Mouse (Mus musculus): ENCODE data around the gene Reep1.
A peak's percentile ranks its signal among the peaks of the same experiment; 100 is the strongest.

Reep1 gene

GRCm38 (mm10) chr6:71778016-71778415 lies 70.7 kb downstream of the Reep1 start:
- DNase-seq (ENCODE audit: low read depth in 2 of 2, low spot score in 2 of 2): no peak

GRCm38 (mm10) chr6:71779831-71780230 lies 72.5 kb downstream of the Reep1 start:
- DNase-seq (ENCODE audit: low read depth in 2 of 2, low spot score in 2 of 2): no peak

GRCm38 (mm10) chr6:71780431-71780830 lies 73.1 kb downstream of the Reep1 start:
- no peak for DNase-seq (ENCODE audit: low read depth in 2 of 2, low spot score in 2 of 2)

- no peak for DNase-seq (ENCODE audit: low read depth in 2 of 2, low spot score in 2 of 2)
Observed at GRCm38 (mm10) chr6:71783165-71783564, 75.8 kb downstream of the Reep1 start.

- DNase-seq (ENCODE audit: low read depth in 2 of 2, low spot score in 2 of 2): no peak
Observed at GRCm38 (mm10) chr6:71788348-71788747, 81.0 kb downstream of the Reep1 start.

- DNase-seq (ENCODE audit: low read depth in 2 of 2, low spot score in 2 of 2): no peak
Observed at GRCm38 (mm10) chr6:71791771-71792170, 84.4 kb downstream of the Reep1 start.

- DNase-seq (ENCODE audit: low read depth in 2 of 2, low spot score in 2 of 2): no peak
Observed at GRCm38 (mm10) chr6:71799391-71799790, 92.0 kb downstream of the Reep1 start.

- DNase-seq (ENCODE audit: low read depth in 2 of 2, low spot score in 2 of 2): no peak
Observed at GRCm38 (mm10) chr6:71801011-71801713, 93.8 kb downstream of the Reep1 start.

- no peak for DNase-seq (ENCODE audit: low read depth in 2 of 2, low spot score in 2 of 2)
Observed at GRCm38 (mm10) chr6:71801714-71802094, 94.3 kb downstream of the Reep1 start.

- DNase-seq (ENCODE audit: low read depth in 2 of 2, low spot score in 2 of 2): no peak
Observed at GRCm38 (mm10) chr6:71803609-71804008, 96.2 kb downstream of the Reep1 start.

GRCm38 (mm10) chr6:71804061-71804829 lies 96.9 kb downstream of the Reep1 start:
- DNase-seq (ENCODE audit: low read depth in 2 of 2, low spot score in 2 of 2): peak; percentile 39 to 45

- no peak for DNase-seq (ENCODE audit: low read depth in 2 of 2, low spot score in 2 of 2)
Observed at GRCm38 (mm10) chr6:71806713-71807112, 99.4 kb downstream of the Reep1 start.

GRCm38 (mm10) chr6:71809890-71810289 lies 102.5 kb downstream of the Reep1 start:
- DNase-seq (ENCODE audit: low read depth in 2 of 2, low spot score in 2 of 2): no peak

GRCm38 (mm10) chr6:71812820-71813219 lies 105.5 kb downstream of the Reep1 start:
- DNase-seq (ENCODE audit: low read depth in 2 of 2, low spot score in 2 of 2): no peak

GRCm38 (mm10) chr6:71819764-71820292 lies 112.5 kb downstream of the Reep1 start:
- DNase-seq (ENCODE audit: low read depth in 2 of 2, low spot score in 2 of 2): no peak

- DNase-seq (ENCODE audit: low read depth in 2 of 2, low spot score in 2 of 2): peak in 1 of 2 experiments; percentile 2
Observed at GRCm38 (mm10) chr6:71823085-71823484, 115.7 kb downstream of the Reep1 start.

- peak; percentile 77 to 85 for DNase-seq (ENCODE audit: low read depth in 2 of 2, low spot score in 2 of 2)
Observed at GRCm38 (mm10) chr6:71823488-71823887, 116.1 kb downstream of the Reep1 start.

- no peak for DNase-seq (ENCODE audit: low read depth in 2 of 2, low spot score in 2 of 2)
Observed at GRCm38 (mm10) chr6:71823961-71824360, 116.6 kb downstream of the Reep1 start.

- DNase-seq (ENCODE audit: low read depth in 2 of 2, low spot score in 2 of 2): no peak
Observed at GRCm38 (mm10) chr6:71826869-71827268, 119.5 kb downstream of the Reep1 start, which contains the start of gene Mrpl35. TSS of gene Mrpl35 (minus strand) at chr6:71826969.

- DNase-seq (ENCODE audit: low read depth in 2 of 2, low spot score in 2 of 2): no peak
Observed at GRCm38 (mm10) chr6:71829768-71830167, 122.4 kb downstream of the Reep1 start.

GRCm38 (mm10) chr6:71830690-71831580 lies 123.6 kb downstream of the Reep1 start, which contains the start of gene Immt:
TSS of gene Immt (plus strand) at chr6:71831331.
- peak; percentile 86 to 90 for DNase-seq (ENCODE audit: low read depth in 2 of 2, low spot score in 2 of 2)

Measured in CD8-positive naive resting alpha-beta T cell, adult 2 months (primary cell).